Mouse (Mus musculus): ENCODE results near the gene Gm28374. TPM values are rescaled to one million over a fixed set of nuclear protein-coding genes. Genes with fewer than 3 reads are reported as not detected.
A peak's percentile ranks its signal among the peaks of the same experiment; 100 is the strongest.

The Gm28374 gene
- total and polyA plus RNA-seq, 2 experiments from 2014 or later = 1.1 TPM; not detected in 1

DNA sequence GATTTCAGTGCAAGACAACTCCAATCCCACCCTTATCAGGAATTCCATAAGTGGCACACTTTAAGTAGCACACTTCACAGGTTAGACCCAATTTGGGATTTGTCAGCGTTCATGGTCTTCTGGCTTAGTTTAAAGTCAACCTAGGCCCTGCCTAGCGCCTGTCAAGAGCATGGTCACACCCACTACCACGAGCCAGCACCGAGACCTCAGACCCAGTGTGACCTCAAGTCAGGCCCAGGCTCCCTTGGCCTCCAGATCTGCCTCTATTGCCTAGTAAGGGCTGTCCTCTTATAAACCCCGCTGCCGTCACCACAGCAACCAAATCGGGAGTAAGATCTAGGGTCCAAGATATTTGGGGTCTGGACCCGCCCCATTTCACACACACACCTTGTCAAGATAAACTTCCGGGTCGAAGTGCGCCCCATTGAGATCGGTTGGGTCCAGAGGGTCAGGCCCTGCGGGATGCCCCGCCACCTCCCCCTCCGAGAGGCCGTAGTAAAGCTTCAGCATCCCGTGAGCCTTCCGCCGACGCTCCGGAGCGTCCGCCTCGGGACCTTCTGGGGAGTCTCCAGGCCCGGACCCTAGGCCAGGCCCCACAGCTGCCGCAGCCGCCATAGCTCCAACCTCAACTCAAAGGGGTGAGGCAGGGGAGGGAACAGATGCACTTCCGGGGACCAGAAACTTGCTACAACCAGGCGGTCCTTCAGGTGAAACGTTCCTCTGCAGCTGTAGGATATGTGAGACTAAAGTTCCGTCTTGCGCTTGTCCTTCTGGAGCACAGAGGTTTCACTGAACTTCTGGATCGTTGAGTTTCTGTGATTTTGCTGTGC, 5.3 kb downstream of the Gm28374 start, which contains the start of gene Vps51:
TSS of gene Vps51 (minus strand) at position 668 of the 830 bp plus-strand sequence.
- peak within 1 kb of the TSS; percentile 64 for H3K4me3 ChIP-seq (ENCODE audit: low read depth, low read length)
- peak within 1 kb of the TSS; percentile 89 for H3K4me2 ChIP-seq (ENCODE audit: low read depth, low read length, poor library complexity, severe bottlenecking)
- no peak for TF ChIP-seq CTCF (IDR thresholded peaks at IDR 0.05)
- peaks cover 25% of the 10 kb centered on the region for H3K36me3 ChIP-seq (ENCODE audit: insufficient read depth, low read length)
- peak; percentile 86 for ATAC-seq (ENCODE audit: low FRiP score)
- peaks cover 7% of the 10 kb centered on the region for H3K4me1 ChIP-seq (ENCODE audit: insufficient read depth, low read length)
- no peaks in the 10 kb centered on the region for H3K27me3 ChIP-seq (ENCODE audit: insufficient read depth, low read length)
- peak within 1 kb of the TSS; percentile 72 for H3K9ac ChIP-seq (replicated peaks; ENCODE audit: low read length, poor library complexity, severe bottlenecking)
- H3K9me3 ChIP-seq (ENCODE audit: low read length) = no peaks in the 10 kb centered on the region
- peak; percentile 96 for DNase-seq (ENCODE audit: low spot score)
- 2% methylated on average over 33 of the region's 33 CpGs for WGBS
- H3K27ac ChIP-seq (ENCODE audit: low read depth, low read length) = peak within 1 kb of the TSS; percentile 84

DNA sequence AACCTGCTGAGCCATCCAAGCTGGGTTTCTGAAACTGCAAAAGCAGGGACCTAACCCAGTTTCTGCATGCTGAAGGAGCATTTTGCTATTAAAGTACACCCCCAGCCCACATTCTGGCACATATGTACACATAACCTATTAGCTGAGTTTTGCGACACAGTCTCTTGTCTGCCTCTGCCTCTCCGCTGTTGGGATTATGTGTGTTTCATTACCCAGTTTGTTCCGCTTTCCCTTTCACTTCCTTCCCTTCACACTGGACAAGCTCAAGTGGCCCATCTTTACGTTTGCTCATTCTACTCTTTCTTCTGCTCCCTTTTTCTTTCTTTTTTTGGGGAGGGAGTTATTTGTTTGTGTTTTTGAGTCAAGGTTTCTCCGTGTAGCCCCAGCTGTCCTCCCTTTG, 8.2 kb downstream of the Gm28374 start:
- Histone ChIP-seq H3K27me3 (ENCODE audit: insufficient read depth, low read length) (no peaks in the 10 kb centered on the region), H3K4me3 (ENCODE audit: low read depth, low read length) (no peak overlapping the region), H3K9ac (replicated peaks; ENCODE audit: low read length, poor library complexity, severe bottlenecking) (no peak overlapping the region), H3K36me3 (ENCODE audit: insufficient read depth, low read length) (peaks cover 30% of the 10 kb centered on the region), H3K4me2 (ENCODE audit: low read depth, low read length, poor library complexity, severe bottlenecking) (no peak overlapping the region), H3K4me1 (ENCODE audit: insufficient read depth, low read length) (peaks cover 7% of the 10 kb centered on the region), H3K9me3 (ENCODE audit: low read length) (no peaks in the 10 kb centered on the region), H3K27ac (ENCODE audit: low read depth, low read length) (no peak overlapping the region)
- WGBS = 93% methylated on average over 5 of the region's 5 CpGs
- DNase-seq (ENCODE audit: low spot score) (no peak), ATAC-seq (ENCODE audit: low FRiP score) (no peak)
- no peak for TF ChIP-seq CTCF (IDR thresholded peaks at IDR 0.05)

DNA sequence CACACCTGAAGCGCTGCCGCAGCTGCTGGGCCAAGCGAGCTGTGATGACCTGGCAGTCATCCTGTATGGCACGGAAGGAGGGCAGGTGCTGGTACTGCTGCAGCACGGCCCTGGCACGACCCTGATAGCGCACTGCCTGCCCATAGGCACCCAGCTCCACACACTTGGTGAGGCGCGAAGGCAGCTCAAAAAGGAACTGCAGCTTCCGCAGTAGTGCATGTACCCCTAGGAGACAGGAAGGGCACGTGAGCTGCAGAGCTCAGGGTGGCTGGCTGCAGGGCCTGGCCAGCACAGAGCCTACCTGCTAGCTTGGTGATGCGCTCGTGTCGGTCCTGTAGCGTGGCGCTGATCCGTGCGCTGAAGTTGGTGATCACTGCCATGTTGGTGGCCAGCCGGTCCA, 10.8 kb downstream of the Gm28374 start:
- TF ChIP-seq CTCF (IDR thresholded peaks at IDR 0.05) = no peak
- Histone ChIP-seq H3K36me3 (ENCODE audit: insufficient read depth, low read length) (peaks cover 32% of the 10 kb centered on the region), H3K27me3 (ENCODE audit: insufficient read depth, low read length) (no peaks in the 10 kb centered on the region), H3K27ac (ENCODE audit: low read depth, low read length) (no peak overlapping the region), H3K4me3 (ENCODE audit: low read depth, low read length) (no peak overlapping the region), H3K9ac (replicated peaks; ENCODE audit: low read length, poor library complexity, severe bottlenecking) (no peak overlapping the region), H3K4me1 (ENCODE audit: insufficient read depth, low read length) (peaks cover 7% of the 10 kb centered on the region), H3K4me2 (ENCODE audit: low read depth, low read length, poor library complexity, severe bottlenecking) (no peak overlapping the region), H3K9me3 (ENCODE audit: low read length) (no peaks in the 10 kb centered on the region)
- no peak for ATAC-seq (ENCODE audit: low FRiP score)
- DNase-seq (ENCODE audit: low spot score) = no peak
- WGBS = 94% methylated on average over 19 of the region's 19 CpGs

DNA sequence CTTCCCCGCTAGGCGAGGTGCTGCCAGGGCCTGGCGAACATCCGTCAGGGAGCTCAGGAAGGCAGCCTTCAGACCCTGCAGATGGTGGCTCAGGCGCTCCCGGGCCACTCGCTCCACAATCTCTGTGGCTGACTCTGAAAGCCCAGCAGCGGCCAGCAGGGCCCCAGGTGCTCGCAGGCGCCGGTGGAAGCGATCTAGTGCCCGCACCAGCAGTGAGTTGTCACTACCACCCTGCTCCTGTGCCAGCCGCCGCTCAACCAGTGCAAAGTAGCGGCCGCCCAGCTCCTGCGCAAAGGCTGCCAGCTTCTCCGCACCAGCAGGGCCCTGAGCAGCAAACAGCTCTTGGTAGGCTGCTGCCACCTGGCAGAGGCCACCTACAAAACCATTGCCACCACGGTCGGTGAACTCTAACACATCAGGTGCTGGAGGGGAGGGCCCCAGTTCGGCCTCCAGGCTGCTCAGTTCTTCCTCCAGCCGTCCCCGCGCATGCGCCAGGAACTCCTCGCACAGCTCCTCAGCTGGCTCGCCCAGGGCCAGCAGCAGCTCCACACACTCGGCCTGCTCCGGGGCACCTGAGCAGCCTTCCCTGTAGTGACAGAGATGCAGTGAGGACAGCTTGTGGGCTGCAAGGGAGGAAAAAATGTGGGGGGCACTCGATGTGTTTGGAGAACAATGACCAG, 11.3 kb downstream of the Gm28374 start:
- WGBS = 93% methylated on average over 31 of the region's 31 CpGs
- DNase-seq (ENCODE audit: low spot score) = no peak
- peaks cover 32% of the 10 kb centered on the region for H3K36me3 ChIP-seq (ENCODE audit: insufficient read depth, low read length)
- H3K9ac ChIP-seq (replicated peaks; ENCODE audit: low read length, poor library complexity, severe bottlenecking) = no peak overlapping the region
- H3K4me1 ChIP-seq (ENCODE audit: insufficient read depth, low read length) = peaks cover 6% of the 10 kb centered on the region
- H3K27me3 ChIP-seq (ENCODE audit: insufficient read depth, low read length) = no peaks in the 10 kb centered on the region
- no peaks in the 10 kb centered on the region for H3K9me3 ChIP-seq (ENCODE audit: low read length)
- H3K4me3 ChIP-seq (ENCODE audit: low read depth, low read length) = no peak overlapping the region
- no peak for ATAC-seq (ENCODE audit: low FRiP score)
- no peak for TF ChIP-seq CTCF (IDR thresholded peaks at IDR 0.05)
- H3K27ac ChIP-seq (ENCODE audit: low read depth, low read length) = no peak overlapping the region
- no peak overlapping the region for H3K4me2 ChIP-seq (ENCODE audit: low read depth, low read length, poor library complexity, severe bottlenecking)

- DNase-seq (ENCODE audit: low spot score) = no peak
- Histone ChIP-seq H3K27me3 (ENCODE audit: insufficient read depth, low read length) (no peaks in the 10 kb centered on the region), H3K4me1 (ENCODE audit: insufficient read depth, low read length) (peaks cover 6% of the 10 kb centered on the region), H3K27ac (ENCODE audit: low read depth, low read length) (no peak overlapping the region), H3K9me3 (ENCODE audit: low read length) (no peaks in the 10 kb centered on the region), H3K9ac (replicated peaks; ENCODE audit: low read length, poor library complexity, severe bottlenecking) (no peak overlapping the region), H3K4me3 (ENCODE audit: low read depth, low read length) (no peak overlapping the region), H3K36me3 (ENCODE audit: insufficient read depth, low read length) (peaks cover 32% of the 10 kb centered on the region), H3K4me2 (ENCODE audit: low read depth, low read length, poor library complexity, severe bottlenecking) (no peak overlapping the region)
- ATAC-seq (ENCODE audit: low FRiP score) = no peak
- 91% methylated on average over 10 of the region's 10 CpGs for WGBS
- no peak for TF ChIP-seq CTCF (IDR thresholded peaks at IDR 0.05)
Observed at GRCm38 (mm10) chr19:6069851-6070250, 12.2 kb downstream of the Gm28374 start.

DNA sequence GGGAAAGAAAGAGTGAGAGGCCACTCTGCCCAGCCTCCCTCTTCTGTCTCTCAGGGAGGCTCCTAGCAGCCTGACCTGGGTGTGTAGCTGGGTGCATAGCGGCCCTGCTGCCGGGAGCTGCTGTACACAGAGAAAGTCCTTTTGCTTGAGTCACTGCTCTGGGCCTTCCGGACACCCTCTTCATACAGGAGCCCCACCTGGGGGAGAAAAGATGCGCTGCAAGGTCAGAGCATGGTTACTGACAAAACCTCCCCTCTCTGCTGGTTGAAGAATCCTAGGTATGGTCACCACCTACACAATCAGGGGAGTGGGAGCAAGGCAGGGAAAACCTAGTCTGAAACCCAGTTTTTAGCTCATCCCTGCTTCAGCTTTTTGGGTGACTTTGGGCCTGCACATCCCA, 13.1 kb downstream of the Gm28374 start:
- Histone ChIP-seq H3K36me3 (ENCODE audit: insufficient read depth, low read length) (peaks cover 31% of the 10 kb centered on the region), H3K4me3 (ENCODE audit: low read depth, low read length) (no peak overlapping the region), H3K27ac (ENCODE audit: low read depth, low read length) (0 out of 2 replicates have a peak overlapping the region, but pooled peaks have one; percentile 3), H3K4me1 (ENCODE audit: insufficient read depth, low read length) (peaks cover 6% of the 10 kb centered on the region), H3K9ac (replicated peaks; ENCODE audit: low read length, poor library complexity, severe bottlenecking) (no peak overlapping the region), H3K9me3 (ENCODE audit: low read length) (no peaks in the 10 kb centered on the region), H3K4me2 (ENCODE audit: low read depth, low read length, poor library complexity, severe bottlenecking) (no peak overlapping the region), H3K27me3 (ENCODE audit: insufficient read depth, low read length) (no peaks in the 10 kb centered on the region)
- ATAC-seq (ENCODE audit: low FRiP score) = no peak
- no peak for TF ChIP-seq CTCF (IDR thresholded peaks at IDR 0.05)
- no peak for DNase-seq (ENCODE audit: low spot score)
- WGBS = 76% methylated on average over 4 of the region's 4 CpGs

Data from midbrain, postnatal 0 days (tissue).